Mouse (Mus musculus): ENCODE data around the gene P4ha3. TPM values are rescaled to one million over a fixed set of nuclear protein-coding genes. Genes with fewer than 3 reads are reported as not detected.
"Not testable (repeated sequence)": the region's sequence is repeated elsewhere in the genome, so short reads cannot be mapped to it uniquely, and the experiment has no call there.

Gene P4ha3
- 0.22 TPM in 1 of 2 replicates, not detected in the other for polyA plus RNA-seq (2012; ENCODE audit: insufficient read depth, low replicate concordance)

- Histone ChIP-seq H3K36me3 (replicated peaks; ENCODE audit: low read length) (no peaks in the 10 kb centered on the region), H3K9me3 (peaks cover 10% of the 10 kb centered on the region), H3K4me3 (replicated peaks) (peak within 1 kb of the TSS; percentile 85), H3K27me3 (replicated peaks) (peaks cover 81% of the 10 kb centered on the region), H3K4me1 (peaks cover 24% of the 10 kb centered on the region)
- TF ChIP-seq GATA1 (IDR thresholded peaks at IDR 0.05; ENCODE audit: borderline replicate concordance, low read length) (no peak), FLI1 (IDR thresholded peaks at IDR 0.05; ENCODE audit: low read length) (no peak)
Measured at GRCm38 (mm10) chr7:100285383-100285782, at the start of gene P4ha3. P4ha3 (plus strand) TSS chr7:100285520.

- TF ChIP-seq GATA1 (IDR thresholded peaks at IDR 0.05; ENCODE audit: borderline replicate concordance, low read length) (no peak), FLI1 (IDR thresholded peaks at IDR 0.05; ENCODE audit: low read length) (no peak)
- H3K27me3 ChIP-seq (replicated peaks): no peaks in the 10 kb centered on the region
- H3K4me3 ChIP-seq (replicated peaks): no peak overlapping the region
- H3K9me3 ChIP-seq: no peaks in the 10 kb centered on the region
- H3K4me1 ChIP-seq: peaks cover 35% of the 10 kb centered on the region
- H3K36me3 ChIP-seq (replicated peaks; ENCODE audit: low read length): peaks cover 21% of the 10 kb centered on the region
Measured at GRCm38 (mm10) chr7:100238271-100238670, 47.0 kb upstream of the P4ha3 start.

GRCm38 (mm10) chr7:100240601-100241000 is 44.7 kb upstream of the P4ha3 start:
- no peak overlapping the region for H3K4me3 ChIP-seq (replicated peaks)
- peaks cover 24% of the 10 kb centered on the region for H3K4me1 ChIP-seq
- peaks cover 24% of the 10 kb centered on the region for H3K36me3 ChIP-seq (replicated peaks; ENCODE audit: low read length)
- H3K27me3 ChIP-seq (replicated peaks): no peaks in the 10 kb centered on the region
- no peaks in the 10 kb centered on the region for H3K9me3 ChIP-seq
- TF ChIP-seq GATA1 (IDR thresholded peaks at IDR 0.05; ENCODE audit: borderline replicate concordance, low read length): no peak
- no peak for TF ChIP-seq FLI1 (IDR thresholded peaks at IDR 0.05; ENCODE audit: low read length)

DNA sequence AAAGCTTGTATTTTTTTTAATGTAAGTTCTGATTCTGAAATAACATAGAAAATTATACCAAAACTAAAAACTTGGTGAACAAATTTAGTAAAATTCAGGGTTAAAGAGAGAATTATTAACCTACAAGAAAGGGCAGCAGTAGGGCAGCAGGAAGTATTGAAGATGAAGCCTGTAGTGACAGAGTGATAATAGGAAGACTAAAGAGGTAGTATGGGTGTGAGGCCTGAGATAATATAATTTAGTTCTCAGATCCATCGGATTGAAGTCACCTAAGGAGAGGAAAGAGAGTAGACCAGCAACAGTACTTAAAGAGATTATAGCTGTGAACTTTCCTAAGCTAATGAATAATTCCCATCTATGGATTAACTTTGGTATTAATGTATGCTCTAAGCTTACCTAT is 42.3 kb upstream of the P4ha3 start:
- Histone ChIP-seq H3K4me1 (peaks cover 21% of the 10 kb centered on the region), H3K9me3 (no peaks in the 10 kb centered on the region), H3K36me3 (replicated peaks; ENCODE audit: low read length) (peaks cover 28% of the 10 kb centered on the region), H3K27me3 (replicated peaks) (no peaks in the 10 kb centered on the region), H3K4me3 (replicated peaks) (no peak overlapping the region)
- no peak for TF ChIP-seq FLI1 (IDR thresholded peaks at IDR 0.05; ENCODE audit: low read length)
- TF ChIP-seq GATA1 (IDR thresholded peaks at IDR 0.05; ENCODE audit: borderline replicate concordance, low read length): no peak

- TF ChIP-seq GATA1 (IDR thresholded peaks at IDR 0.05; ENCODE audit: borderline replicate concordance, low read length): no peak
- no peak for TF ChIP-seq FLI1 (IDR thresholded peaks at IDR 0.05; ENCODE audit: low read length)
- peaks cover 13% of the 10 kb centered on the region for H3K4me1 ChIP-seq
- no peak overlapping the region for H3K4me3 ChIP-seq (replicated peaks)
- no peaks in the 10 kb centered on the region for H3K9me3 ChIP-seq
- H3K36me3 ChIP-seq (replicated peaks; ENCODE audit: low read length): peaks cover 24% of the 10 kb centered on the region
- H3K27me3 ChIP-seq (replicated peaks): no peaks in the 10 kb centered on the region
Measured at GRCm38 (mm10) chr7:100244225-100244624, 41.1 kb upstream of the P4ha3 start.

GRCm38 (mm10) chr7:100245176-100245575 is 40.1 kb upstream of the P4ha3 start:
- TF ChIP-seq GATA1 (IDR thresholded peaks at IDR 0.05; ENCODE audit: borderline replicate concordance, low read length) (no peak), FLI1 (IDR thresholded peaks at IDR 0.05; ENCODE audit: low read length) (no peak)

DNA sequence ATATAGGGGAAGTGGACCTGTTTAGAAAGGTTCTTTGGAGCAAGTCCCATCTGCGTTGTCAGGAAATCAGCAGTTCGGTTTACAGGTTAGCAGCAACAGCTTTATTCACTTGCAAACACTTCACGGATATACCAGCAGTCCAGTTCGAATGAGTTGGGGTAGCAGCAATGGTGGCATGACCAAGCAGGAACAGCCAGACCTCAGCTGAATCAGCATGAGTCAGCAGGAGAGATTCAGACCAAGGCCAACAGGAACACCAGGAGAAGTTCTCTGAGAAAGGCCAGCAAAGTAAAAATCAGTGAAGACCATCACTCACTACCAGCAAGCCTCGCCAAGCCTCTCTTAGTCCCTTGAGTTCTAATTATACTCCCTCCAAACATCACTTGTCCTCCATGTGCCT is 34.7 kb upstream of the P4ha3 start:
- TF ChIP-seq GATA1 (IDR thresholded peaks at IDR 0.05; ENCODE audit: borderline replicate concordance, low read length) (no peak), FLI1 (IDR thresholded peaks at IDR 0.05; ENCODE audit: low read length) (no peak)
- Histone ChIP-seq H3K27me3 (replicated peaks) (no peaks in the 10 kb centered on the region), H3K4me3 (replicated peaks) (no peak overlapping the region), H3K9me3 (peaks cover 6% of the 10 kb centered on the region; the same call in 1 of the 2 replicates), H3K4me1 (peaks cover 13% of the 10 kb centered on the region), H3K36me3 (replicated peaks; ENCODE audit: low read length) (peaks cover 60% of the 10 kb centered on the region)

More at GRCm38 (mm10) chr7:100245176-100245575, 40.1 kb upstream of the P4ha3 start:
- no peaks in the 10 kb centered on the region for H3K27me3 ChIP-seq (replicated peaks)
- H3K36me3 ChIP-seq (replicated peaks; ENCODE audit: low read length): peaks cover 25% of the 10 kb centered on the region
- peaks cover 13% of the 10 kb centered on the region for H3K4me1 ChIP-seq
- H3K9me3 ChIP-seq: no peaks in the 10 kb centered on the region
- H3K4me3 ChIP-seq (replicated peaks): no peak overlapping the region

DNA sequence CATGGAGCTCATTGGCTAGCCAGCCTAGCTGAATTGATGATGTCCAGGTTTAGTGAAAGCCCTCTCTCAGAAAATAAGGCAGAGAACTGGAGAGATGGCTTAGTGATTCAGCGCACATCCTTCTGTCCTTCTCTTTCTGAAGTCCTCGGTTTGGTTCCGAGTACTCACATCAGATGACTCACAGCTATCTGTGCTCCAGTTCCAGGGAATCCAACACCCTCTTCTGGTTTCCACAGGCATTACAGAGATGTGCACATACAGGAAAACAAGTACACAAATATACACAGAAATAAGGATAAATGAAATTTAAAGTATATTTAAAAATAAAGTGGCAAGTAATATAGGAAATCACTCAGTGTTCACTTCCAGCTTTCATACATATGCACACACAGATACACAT is 23.0 kb upstream of the P4ha3 start:
- H3K36me3 ChIP-seq (replicated peaks; ENCODE audit: low read length): peaks cover 71% of the 10 kb centered on the region
- H3K9me3 ChIP-seq: no peaks in the 10 kb centered on the region
- H3K4me3 ChIP-seq (replicated peaks): no peak overlapping the region
- peaks cover 5% of the 10 kb centered on the region; the same call in 1 of the 2 replicates for H3K4me1 ChIP-seq
- no peaks in the 10 kb centered on the region for H3K27me3 ChIP-seq (replicated peaks)
- no peak for TF ChIP-seq GATA1 (IDR thresholded peaks at IDR 0.05; ENCODE audit: borderline replicate concordance, low read length)
- no peak for TF ChIP-seq FLI1 (IDR thresholded peaks at IDR 0.05; ENCODE audit: low read length)

- H3K9me3 ChIP-seq; H3K4me1 ChIP-seq; H3K27me3 ChIP-seq (replicated peaks); H3K4me3 ChIP-seq (replicated peaks): not testable (repeated sequence)
- H3K36me3 ChIP-seq (replicated peaks; ENCODE audit: low read length): peaks cover 84% of the 10 kb centered on the region
Measured at GRCm38 (mm10) chr7:100264934-100265333, 20.4 kb upstream of the P4ha3 start.

GRCm38 (mm10) chr7:100272369-100272768 is 13.0 kb upstream of the P4ha3 start:
- no peak for TF ChIP-seq GATA1 (IDR thresholded peaks at IDR 0.05; ENCODE audit: borderline replicate concordance, low read length)
- TF ChIP-seq FLI1 (IDR thresholded peaks at IDR 0.05; ENCODE audit: low read length): no peak
- Histone ChIP-seq H3K36me3 (replicated peaks; ENCODE audit: low read length) (peaks cover 61% of the 10 kb centered on the region), H3K4me3 (replicated peaks) (no peak overlapping the region), H3K4me1 (no peaks in the 10 kb centered on the region), H3K27me3 (replicated peaks) (no peaks in the 10 kb centered on the region), H3K9me3 (no peaks in the 10 kb centered on the region)

DNA sequence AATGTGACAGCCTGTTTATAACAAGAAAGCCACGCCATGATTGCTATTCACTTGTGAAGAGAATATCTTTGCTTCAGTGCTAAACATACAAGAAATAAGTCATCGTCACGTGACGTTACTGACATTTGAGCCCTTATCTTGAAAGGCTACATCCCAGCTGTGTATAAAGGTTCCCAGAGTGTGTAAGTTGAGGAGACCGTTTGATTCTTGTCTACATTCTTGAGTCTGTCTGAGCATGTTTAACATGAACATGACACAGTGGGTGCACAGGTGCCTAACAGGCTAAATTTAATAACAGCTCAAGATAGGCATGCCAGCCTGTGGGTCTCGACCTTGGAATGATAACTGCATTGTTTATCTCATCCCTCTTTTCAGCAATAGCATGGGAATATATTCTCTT is 10.8 kb upstream of the P4ha3 start:
- Histone ChIP-seq H3K9me3 (no peaks in the 10 kb centered on the region), H3K4me1 (no peaks in the 10 kb centered on the region), H3K27me3 (replicated peaks) (no peaks in the 10 kb centered on the region), H3K4me3 (replicated peaks) (no peak overlapping the region), H3K36me3 (replicated peaks; ENCODE audit: low read length) (peaks cover 44% of the 10 kb centered on the region)
- no peak for TF ChIP-seq FLI1 (IDR thresholded peaks at IDR 0.05; ENCODE audit: low read length)
- TF ChIP-seq GATA1 (IDR thresholded peaks at IDR 0.05; ENCODE audit: borderline replicate concordance, low read length): no peak

Measured in megakaryocyte, embryonic 14.5 days (primary cell).